Mouse (Mus musculus) right cerebral cortex, postnatal 36 days (tissue): ENCODE results near the gene Rps21.
A peak's percentile ranks its signal among the peaks of the same experiment; 100 is the strongest.

Source experiments
- DNase-seq, 2 experiments: peaks; one replicate each; pipeline ENCODE4 v3.0.0; 2022; ENCODE audit warnings: low spot score in 2 of 2, mixed read lengths in 1 of 2

Gene Rps21

DNA sequence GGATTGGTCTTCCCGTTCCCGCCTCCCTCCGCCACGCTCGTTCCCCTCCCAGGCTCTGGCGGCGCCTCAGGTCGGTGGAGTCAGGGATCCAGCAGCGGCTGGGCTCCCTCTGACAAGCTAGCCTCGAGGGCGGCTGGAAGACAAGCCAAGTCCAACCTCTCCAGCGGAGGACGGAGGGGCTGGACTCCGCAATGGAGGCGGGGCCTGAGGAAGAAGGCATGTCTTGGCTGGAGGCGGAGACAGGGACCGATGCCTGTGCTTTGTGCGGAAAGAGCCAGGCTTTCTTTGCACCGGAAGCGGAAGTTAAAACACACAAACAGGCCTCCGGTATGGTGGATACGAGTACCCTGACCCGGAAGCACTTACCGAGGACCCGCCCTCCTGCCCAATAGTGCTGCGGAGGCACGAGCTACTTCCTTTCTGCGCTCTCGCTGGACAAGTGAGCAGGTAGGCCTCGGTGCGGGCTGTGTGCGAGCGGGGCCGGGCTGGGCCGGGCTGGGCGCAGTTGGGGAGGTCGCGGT, at the start of gene Rps21:
Rps21 (plus strand) TSS at position 377 of the 521 bp plus-strand sequence.
- DNase-seq = peak; percentile 97 to 99

- no peak for DNase-seq
Measured at GRCm38 (mm10) chr2:180207840-180208239, 49.3 kb upstream of the Rps21 start.

- no peak for DNase-seq
Measured at GRCm38 (mm10) chr2:180208976-180209375, 48.2 kb upstream of the Rps21 start.

- DNase-seq = no peak
Measured at GRCm38 (mm10) chr2:180212255-180212654, 44.9 kb upstream of the Rps21 start.

DNA sequence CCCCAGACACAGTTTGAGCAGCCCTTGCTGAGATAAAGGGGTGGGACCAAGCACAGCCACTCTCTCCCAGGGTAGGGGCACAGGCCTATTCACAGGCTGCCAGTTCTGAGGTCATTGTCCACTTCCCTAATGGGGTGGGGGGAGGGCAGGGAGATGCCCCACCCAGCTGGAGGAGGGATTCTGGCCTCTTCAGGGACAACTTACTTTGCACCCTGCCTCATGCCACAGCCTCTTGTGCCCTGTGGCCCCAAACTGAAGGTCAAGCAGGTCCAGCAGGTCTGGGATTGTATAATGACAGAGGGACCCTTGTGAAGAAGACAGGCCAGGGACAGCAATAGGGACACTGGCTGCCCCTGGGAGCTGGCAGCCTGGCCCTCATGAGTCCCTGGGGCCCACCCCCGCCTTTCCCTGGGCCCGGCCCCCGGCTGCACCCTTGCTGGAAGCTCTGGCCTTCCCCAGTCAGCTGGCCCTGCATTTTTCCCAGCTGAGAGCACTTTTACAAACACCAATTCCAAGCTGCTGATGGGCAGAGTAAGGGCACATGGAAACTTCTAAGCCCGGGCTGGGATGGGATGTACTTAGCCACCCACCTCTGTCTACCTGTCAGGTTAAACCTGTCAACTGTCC, 42.7 kb upstream of the Rps21 start:
- no peak for DNase-seq

DNA sequence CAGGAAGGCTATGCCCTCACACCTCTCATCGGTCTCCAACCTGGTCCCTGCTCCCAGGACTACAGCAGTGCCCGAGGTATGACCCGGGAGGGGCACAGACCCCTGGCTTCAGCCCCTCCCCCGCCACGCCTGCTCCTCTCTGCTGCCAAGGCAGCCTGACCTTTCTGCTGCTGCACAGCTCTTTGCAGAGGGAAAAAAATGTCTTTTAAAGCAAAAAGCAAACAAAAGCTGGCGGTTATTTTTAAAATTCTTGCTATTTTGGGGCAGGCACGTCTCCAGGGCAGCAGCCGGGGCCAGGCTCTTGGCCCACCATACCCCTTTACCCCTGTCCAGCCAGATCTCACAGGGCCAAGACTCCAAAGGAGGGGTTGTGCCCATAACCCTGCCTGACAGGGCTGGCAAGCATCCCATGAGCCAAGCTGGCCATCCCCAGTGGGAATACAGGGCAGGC, 42.1 kb upstream of the Rps21 start:
- no peak for DNase-seq

GRCm38 (mm10) chr2:180215951-180216350, 41.2 kb upstream of the Rps21 start:
- DNase-seq = no peak

DNA sequence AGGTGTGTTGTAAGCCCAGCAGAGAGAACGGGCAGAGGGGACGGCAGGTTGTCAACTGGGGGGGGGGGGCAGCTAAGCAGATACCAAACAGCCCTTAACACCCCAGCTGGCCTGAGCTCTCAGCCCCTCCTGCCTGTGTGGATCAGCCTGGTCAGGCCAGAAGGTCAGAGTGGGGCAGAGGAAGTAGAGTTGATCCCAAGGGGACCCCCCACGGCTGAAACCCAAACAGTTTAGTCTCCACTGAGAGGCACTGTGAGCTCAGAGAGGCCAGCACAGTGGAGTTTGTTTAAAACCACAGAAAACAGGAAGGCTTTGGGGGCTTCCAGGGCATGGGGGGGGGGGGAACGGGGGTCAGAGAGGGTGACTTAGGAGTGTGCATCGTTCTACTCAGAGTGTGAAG, 40.3 kb upstream of the Rps21 start:
- no peak for DNase-seq

- no peak for DNase-seq
Measured at GRCm38 (mm10) chr2:180217587-180217986, 39.6 kb upstream of the Rps21 start.

DNA sequence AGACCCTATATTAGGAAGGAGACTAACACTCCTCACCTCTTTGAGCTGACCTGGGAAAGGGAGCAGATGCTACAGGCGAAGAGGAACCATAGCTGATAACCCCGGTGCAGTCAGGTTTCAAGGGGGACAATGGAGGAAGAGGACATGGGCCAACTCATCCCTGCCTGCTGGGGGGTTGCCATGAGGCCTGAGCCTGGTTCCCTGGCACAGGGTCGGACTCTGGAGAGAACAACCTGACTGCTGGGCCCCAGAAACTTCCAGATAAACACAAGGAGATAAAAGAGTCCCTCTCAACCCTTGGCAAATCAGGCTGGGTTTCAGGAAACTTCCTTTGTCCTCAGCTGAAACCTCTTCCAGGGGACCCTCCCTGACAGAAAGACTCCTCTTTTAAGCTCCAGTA, 38.9 kb upstream of the Rps21 start:
- no peak for DNase-seq

- DNase-seq = no peak
Measured at GRCm38 (mm10) chr2:180218677-180219076, 38.5 kb upstream of the Rps21 start.

GRCm38 (mm10) chr2:180219145-180219943, 37.8 kb upstream of the Rps21 start:
- DNase-seq = no peak

DNA sequence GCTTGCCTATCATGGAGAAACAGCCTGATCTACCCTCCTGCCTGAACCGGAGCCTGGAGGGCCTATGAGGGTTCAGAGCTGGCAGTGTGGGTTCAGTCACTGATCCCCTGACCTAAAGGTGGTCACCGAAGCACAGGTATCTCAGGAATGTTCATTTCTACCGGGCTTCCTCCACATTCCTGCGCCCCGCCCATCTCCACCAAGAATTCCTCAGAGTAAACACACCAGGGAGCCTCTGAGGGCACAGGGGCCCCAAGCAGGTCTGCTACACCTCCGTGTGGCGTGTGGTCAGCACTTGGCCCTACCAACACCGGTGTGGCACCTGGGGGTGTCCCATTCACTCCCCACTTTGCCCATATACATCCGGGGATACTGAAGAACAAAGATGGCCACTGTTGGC, 37.0 kb upstream of the Rps21 start:
- DNase-seq = no peak

DNA sequence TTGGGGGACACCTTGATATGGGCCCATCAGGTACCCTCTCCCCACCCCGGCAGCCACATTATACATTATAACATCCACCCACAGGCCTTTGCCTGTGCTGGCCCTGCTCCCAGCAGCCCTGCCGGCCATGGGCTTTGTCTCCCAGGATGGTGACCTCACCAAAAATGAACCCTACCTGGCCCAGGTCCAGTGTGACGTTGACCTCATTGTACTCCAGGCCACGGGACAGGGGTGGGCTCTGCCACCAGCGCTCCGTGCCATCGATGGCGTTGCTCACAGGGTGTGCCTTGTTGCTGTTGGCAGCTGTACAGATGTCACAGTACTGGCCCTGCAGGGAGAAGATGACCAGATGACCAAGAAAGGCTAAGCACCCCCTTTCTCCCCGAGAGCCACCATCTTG, 36.1 kb upstream of the Rps21 start:
- no peak for DNase-seq

GRCm38 (mm10) chr2:180222250-180222649, 34.9 kb upstream of the Rps21 start:
- DNase-seq = no peak

DNA sequence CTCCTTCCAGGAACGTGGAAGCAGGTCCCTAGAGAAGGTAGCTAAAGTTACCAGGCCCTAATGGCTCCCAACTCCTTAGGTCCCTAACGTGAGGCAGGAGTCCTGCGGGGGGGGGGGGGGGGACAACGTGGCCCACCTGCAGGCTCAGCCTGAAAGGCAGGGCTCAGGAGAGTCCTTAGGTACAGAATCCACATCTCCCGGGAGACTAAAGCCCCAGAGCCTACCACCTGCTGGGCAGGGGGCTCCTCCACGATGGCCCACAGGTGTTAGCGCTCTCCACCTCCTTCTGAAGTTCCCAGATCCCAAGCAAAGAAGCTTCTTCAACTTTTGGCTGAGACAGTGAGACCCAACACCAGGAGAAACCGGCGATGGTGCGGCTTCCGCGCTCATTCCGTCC, 32.5 kb upstream of the Rps21 start:
- no peak for DNase-seq

- DNase-seq = no peak
Measured at GRCm38 (mm10) chr2:180225044-180225761, 32.0 kb upstream of the Rps21 start.

DNA sequence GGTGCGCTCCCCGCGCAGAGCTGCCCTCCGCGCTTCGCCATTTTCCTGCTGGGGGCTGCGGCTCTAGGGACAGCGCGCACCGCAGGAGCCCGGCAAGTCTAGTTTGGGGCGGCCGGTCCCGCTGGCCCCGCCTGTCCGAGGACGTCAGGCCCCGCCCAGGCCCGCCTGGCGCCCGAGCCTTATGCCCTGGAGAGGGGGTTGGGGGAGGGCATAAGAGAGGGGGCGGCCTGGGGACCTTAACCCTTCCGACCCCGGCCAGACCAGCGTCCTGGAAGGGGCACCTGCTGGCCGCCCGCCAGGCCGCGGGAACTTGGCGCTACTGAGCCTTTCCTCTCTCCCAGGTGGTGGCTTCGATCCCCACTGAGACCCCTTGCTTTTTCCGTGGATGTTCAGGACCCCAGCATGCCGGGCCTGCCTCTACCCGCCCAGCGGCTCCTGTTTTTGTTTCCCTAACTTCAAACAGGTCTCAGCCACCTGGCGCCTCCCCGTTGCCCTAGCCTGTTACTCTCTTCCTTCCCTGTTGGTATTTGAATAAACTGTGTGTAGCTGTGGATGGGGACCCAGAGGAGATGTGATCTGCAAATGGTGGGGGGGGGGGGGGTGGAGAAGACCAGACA, 31.3 kb upstream of the Rps21 start, which contains the start of gene Lama5:
Lama5 (minus strand) TSS at position 98 of the 617 bp plus-strand sequence.
- no peak for DNase-seq

DNA sequence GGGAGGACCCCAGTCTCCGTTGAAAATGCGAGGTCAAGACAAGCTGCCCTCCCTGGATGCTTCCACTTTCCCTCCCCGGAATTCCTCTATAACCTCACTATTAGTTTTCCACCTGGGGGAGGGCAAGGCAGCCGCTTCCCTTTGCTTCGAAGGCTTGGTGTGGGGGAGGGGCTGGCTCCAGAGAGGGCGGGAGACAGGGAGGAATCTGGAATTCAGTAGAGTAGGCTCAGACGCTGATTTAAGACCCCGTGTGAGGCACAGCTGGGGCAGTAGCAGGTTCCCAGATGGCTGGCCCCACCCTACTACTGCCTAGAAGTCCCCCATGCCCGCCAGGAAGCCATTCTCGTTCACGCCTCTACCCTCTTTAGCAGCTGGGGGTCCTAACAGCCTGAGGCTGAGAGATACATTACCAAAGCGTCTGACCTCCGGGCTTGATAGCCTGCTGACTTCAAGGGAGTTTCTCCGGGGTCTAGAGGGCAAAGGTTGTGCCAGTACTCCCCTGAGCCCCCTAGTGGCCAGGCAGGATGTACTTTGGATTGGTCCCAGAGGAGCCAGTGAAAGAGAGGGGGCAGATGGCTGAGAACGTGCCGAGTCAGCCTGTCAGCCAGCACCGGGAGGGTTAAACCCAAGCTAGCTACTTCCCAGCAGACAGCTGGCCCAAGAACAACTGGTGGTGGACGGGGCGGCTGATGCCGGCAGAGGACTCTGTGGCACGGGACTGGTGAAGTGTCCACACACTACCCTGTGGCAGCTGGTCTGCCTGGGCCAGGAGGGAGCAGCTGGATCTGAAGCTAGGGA, 29.7 kb upstream of the Rps21 start:
- DNase-seq = no peak

- no peak for DNase-seq
Measured at GRCm38 (mm10) chr2:180228060-180228458, 29.1 kb upstream of the Rps21 start.

GRCm38 (mm10) chr2:180228592-180228991, 28.6 kb upstream of the Rps21 start:
- no peak for DNase-seq
